Mouse (Mus musculus) forebrain, postnatal 0 days (tissue): ENCODE data around the gene Hip1. TPM values are rescaled to one million over a fixed set of nuclear protein-coding genes. Genes with fewer than 3 reads are reported as not detected.

Source experiments
- ATAC-seq: fragments of 200-750 bp; cut with Nextera tagmentation; 2 replicates; pipeline ENCODE4 v1.8.0; 2017; ENCODE audit warnings: mild to moderate bottlenecking, moderate library complexity
- DNase-seq: peaks from one replicate; pipeline ENCODE4 v3.0.0-alpha.2; 2015
- H3K27ac ChIP-seq: fragments of 300-500 bp; sonication (generic); 2 replicates; pipeline ENCODE4 v1.5.1; 2014; ENCODE audit warnings: low read depth, mild to moderate bottlenecking, antibody characterized with exemption, low read length, moderate library complexity, mixed read lengths
- H3K27me3 ChIP-seq: fragments of 300-500 bp; sonication (generic); 2 replicates; pipeline ENCODE4 v1.6.1; 2014; ENCODE audit warnings: mild to moderate bottlenecking, low read length, mixed read lengths; ENCODE audit not compliant: insufficient read depth
- H3K36me3 ChIP-seq: fragments of 300-500 bp; sonication (generic); 2 replicates; pipeline ENCODE4 v1.6.1; 2014; ENCODE audit warnings: mild to moderate bottlenecking, moderate library complexity; ENCODE audit not compliant: insufficient read depth
- H3K4me1 ChIP-seq: fragments of 300-500 bp; sonication (generic); 2 replicates; pipeline ENCODE4 v1.6.1; 2014; ENCODE audit warnings: antibody characterized with exemption; ENCODE audit not compliant: insufficient read depth
- H3K4me2 ChIP-seq: fragments of 300-500 bp; sonication (generic); 2 replicates; pipeline ENCODE4 v1.6.1; 2014; ENCODE audit warnings: low read depth, mild to moderate bottlenecking, moderate library complexity
- H3K4me3 ChIP-seq: fragments of 300-500 bp; sonication (generic); 2 replicates; pipeline ENCODE4 v1.5.1; 2014; ENCODE audit warnings: low read depth, low read length, mixed read lengths
- H3K9ac ChIP-seq: fragments of 300-500 bp; sonication (generic); 2 replicates; pipeline ENCODE4 v1.6.1; 2014; ENCODE audit warnings: mild to moderate bottlenecking
- H3K9me3 ChIP-seq: fragments of 300-500 bp; sonication (generic); 2 replicates; pipeline ENCODE4 v1.6.1; 2016; ENCODE audit warnings: low read length
- CTCF ChIP-seq: sonication (generic); IDR thresholded peaks from 2 replicates; pipeline ENCODE4 v1.5.1; 2016; ENCODE audit warnings: antibody characterized with exemption, control low read depth, low read depth
- WGBS: fragments of 180-500 bp; shearing (Covaris S2); extraction: QIAGEN DNeasy Blood & Tissue Kit; methylation state at CpG from one replicate; pipeline ENCODE4 v1.1.7; 2014; 5-methylcytosine and 5-hydroxymethylcytosine counted together
- polyA plus RNA-seq: library from polyadenylated mRNA; unstranded; fragments of >200 nt; fragmentation: Nextera tagmentation; extraction: Ambion mirVana; gene quantifications from 2 replicates; pipeline ENCODE4 v1.2.1, GENCODE M21; 2015
- total RNA-seq: library from RNA; depleted of rRNA; stranded (reverse); fragments of >200 nt; gene quantifications from 2 replicates; pipeline ENCODE4 v1.2.3, GENCODE M21; 2014

Hip1 gene
- total and polyA plus RNA-seq, 2 experiments from 2014 or later: 22.5 to 91.1 TPM

DNA sequence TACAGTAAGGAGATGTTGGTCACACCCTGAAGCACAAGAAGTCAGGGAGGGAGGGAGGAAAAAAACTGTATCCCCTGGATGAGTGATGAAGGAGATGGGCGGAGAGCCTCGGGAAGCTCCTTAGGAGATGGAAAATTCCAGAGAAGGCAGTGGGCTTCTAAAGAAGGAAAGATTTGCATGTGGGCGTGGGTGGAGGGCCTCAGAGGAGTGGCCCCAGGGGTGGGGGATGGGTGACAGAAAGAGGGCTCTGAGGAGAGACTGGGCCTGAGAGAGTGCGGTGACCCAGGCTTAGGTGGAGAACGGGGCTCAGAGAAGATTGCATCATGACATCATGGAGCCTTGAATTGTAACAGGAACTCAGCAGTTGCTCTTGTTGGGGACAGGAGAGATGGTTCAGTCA, 39.5 kb downstream of the Hip1 start:
- no peak for TF ChIP-seq CTCF
- Histone ChIP-seq H3K4me2 (no peak overlapping the region), H3K4me1 (no peaks in the 10 kb centered on the region), H3K4me3 (no peak overlapping the region), H3K27ac (no peak overlapping the region), H3K27me3 (no peaks in the 10 kb centered on the region), H3K9me3 (no peaks in the 10 kb centered on the region), H3K9ac (no peak overlapping the region), H3K36me3 (no peaks in the 10 kb centered on the region)
- DNase-seq: no peak
- 82% methylated on average over 5 of the region's 5 CpGs for WGBS
- no peak for ATAC-seq

DNA sequence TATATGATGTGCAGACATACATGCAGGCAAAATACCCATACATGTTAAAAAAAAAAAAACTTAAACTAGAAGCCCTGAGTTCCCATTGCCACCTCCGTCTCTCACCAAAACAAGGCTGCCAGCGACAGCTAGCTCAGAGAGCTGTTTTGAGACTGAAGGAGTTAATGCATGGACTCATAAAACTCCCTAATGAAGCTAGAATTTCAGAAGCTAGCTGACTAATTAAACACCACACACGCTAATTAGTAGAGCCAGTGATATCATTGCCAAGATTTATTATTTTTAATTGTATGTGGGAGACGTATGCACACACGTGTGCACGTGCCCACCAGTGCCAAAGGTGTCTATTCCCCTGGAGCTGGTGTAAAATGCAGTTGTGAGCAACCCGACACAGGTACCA, 42.0 kb downstream of the Hip1 start:
- no peak for TF ChIP-seq CTCF
- Histone ChIP-seq H3K9me3 (no peaks in the 10 kb centered on the region), H3K9ac (no peak overlapping the region), H3K4me3 (no peak overlapping the region), H3K4me1 (no peaks in the 10 kb centered on the region), H3K4me2 (no peak overlapping the region), H3K27ac (no peak overlapping the region), H3K36me3 (no peaks in the 10 kb centered on the region), H3K27me3 (no peaks in the 10 kb centered on the region)
- no peak for ATAC-seq
- WGBS: 50% methylated on average over 7 of the region's 7 CpGs
- no peak for DNase-seq

DNA sequence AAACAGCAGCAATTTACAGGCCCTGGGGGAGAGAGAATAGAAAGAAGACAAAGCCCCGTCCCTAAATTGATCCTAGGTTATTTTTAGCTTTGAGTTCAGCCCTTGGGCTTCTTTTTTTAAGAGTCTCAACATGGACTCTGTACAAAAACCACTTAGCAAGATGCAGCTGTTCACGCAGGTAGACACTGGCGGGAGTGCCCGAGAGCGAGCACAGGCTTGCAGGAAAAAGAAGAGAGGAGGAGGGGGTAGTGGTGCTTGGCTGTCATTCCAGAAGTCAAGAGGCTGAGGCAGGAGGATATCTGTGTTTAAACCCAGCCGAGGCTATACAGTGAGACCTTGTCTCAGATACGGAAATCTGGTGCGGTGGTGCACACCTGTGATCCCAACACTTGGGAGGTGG, 42.9 kb downstream of the Hip1 start:
- Histone ChIP-seq H3K9me3 (no peaks in the 10 kb centered on the region), H3K36me3 (no peaks in the 10 kb centered on the region), H3K27ac (0 out of 2 replicates have a peak overlapping the region, but pooled peaks have one; percentile 9), H3K4me2 (no peak overlapping the region), H3K4me3 (no peak overlapping the region), H3K9ac (no peak overlapping the region), H3K4me1 (no peaks in the 10 kb centered on the region), H3K27me3 (no peaks in the 10 kb centered on the region)
- ATAC-seq: no peak
- TF ChIP-seq CTCF: no peak
- DNase-seq: no peak
- WGBS: 82% methylated on average over 8 of the region's 8 CpGs

DNA sequence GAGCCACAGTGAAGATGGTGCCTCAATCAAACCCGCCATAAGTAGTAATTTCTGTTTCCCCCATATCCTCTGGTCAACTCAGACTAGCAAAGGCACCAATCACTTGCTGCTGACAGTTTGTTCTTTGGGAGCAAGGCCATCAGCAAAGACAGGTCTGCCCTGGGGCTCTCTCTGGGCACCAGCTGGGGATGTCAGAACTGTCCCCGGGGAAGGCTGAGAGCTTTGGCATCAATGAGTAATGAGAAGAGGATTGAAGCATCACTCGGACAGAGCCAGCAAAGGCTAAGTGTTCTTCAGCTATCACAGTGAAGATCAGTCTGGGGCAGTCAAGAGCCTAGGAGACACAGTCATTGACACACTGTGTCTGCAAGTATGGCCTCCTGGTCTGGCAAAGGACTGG, 46.0 kb downstream of the Hip1 start:
- no peak for ATAC-seq
- no peak for TF ChIP-seq CTCF
- no peak overlapping the region for H3K4me3 ChIP-seq
- no peaks in the 10 kb centered on the region for H3K36me3 ChIP-seq
- no peak for DNase-seq
- H3K4me1 ChIP-seq: no peaks in the 10 kb centered on the region
- WGBS: 86% methylated on average over 3 of the region's 3 CpGs
- H3K27me3 ChIP-seq: no peaks in the 10 kb centered on the region
- H3K9ac ChIP-seq: no peak overlapping the region
- no peak overlapping the region for H3K27ac ChIP-seq
- no peaks in the 10 kb centered on the region for H3K9me3 ChIP-seq
- no peak overlapping the region for H3K4me2 ChIP-seq

DNA sequence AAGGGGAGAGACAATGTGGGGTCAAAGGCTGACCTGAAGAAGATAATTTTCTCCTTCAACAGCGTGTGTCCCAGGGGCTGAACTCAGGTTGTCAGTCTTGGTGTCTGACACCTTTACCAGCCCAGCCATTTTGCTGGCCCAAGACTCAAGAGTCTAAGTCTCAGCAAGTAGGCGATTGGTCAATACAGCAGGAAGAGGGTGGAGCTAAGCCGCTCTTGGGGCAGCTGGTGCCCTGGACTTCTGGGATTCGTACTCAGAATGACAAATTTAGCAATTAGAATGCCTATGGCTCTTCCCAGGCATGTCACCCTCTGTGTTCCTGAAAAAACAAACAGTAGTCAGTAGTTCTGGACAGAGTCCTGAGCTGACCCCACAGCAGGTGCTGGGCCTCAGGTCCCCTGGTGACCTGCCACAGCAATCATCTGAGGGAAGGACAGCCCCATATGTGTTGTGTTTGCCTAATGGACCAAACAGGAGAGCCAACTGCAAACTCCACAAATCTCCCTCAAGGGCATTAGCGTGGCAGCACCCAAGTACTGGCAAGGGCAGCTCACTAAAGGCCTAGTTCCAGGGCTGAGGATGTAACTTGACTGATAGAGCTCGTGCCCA, 47.5 kb downstream of the Hip1 start:
- no peaks in the 10 kb centered on the region for H3K4me1 ChIP-seq
- no peak for DNase-seq
- no peaks in the 10 kb centered on the region for H3K9me3 ChIP-seq
- no peak for ATAC-seq
- H3K4me3 ChIP-seq: no peak overlapping the region
- no peak overlapping the region for H3K4me2 ChIP-seq
- H3K27me3 ChIP-seq: no peaks in the 10 kb centered on the region
- H3K9ac ChIP-seq: no peak overlapping the region
- no peaks in the 10 kb centered on the region for H3K36me3 ChIP-seq
- TF ChIP-seq CTCF: no peak
- 80% methylated on average over 6 of the region's 6 CpGs for WGBS
- no peak overlapping the region for H3K27ac ChIP-seq

DNA sequence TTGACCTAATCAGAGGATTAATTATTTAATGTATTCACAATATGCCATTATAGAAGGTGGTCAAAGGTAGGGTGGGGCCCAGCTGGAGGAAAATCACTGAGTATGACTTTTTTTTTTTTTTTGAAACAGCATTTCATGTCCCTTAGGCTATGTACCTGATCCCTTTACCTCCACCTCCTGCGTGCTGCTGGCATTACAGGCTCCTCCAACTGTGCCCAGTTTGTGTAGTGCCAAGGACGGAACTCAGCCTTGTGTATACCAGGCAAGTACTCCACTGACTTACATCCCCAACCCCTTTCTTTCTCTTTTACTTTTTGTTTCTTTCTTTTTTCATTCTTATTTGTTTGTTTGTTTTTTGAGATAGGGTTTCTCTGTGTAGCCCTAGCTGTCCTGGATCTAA, 48.4 kb downstream of the Hip1 start:
- Histone ChIP-seq H3K27ac (no peak overlapping the region), H3K36me3 (no peaks in the 10 kb centered on the region), H3K9ac (no peak overlapping the region), H3K9me3 (no peaks in the 10 kb centered on the region), H3K4me1 (no peaks in the 10 kb centered on the region), H3K27me3 (no peaks in the 10 kb centered on the region), H3K4me3 (no peak overlapping the region), H3K4me2 (no peak overlapping the region)
- 87% methylated on average over 2 of the region's 2 CpGs for WGBS
- ATAC-seq: no peak
- no peak for DNase-seq
- TF ChIP-seq CTCF: no peak

DNA sequence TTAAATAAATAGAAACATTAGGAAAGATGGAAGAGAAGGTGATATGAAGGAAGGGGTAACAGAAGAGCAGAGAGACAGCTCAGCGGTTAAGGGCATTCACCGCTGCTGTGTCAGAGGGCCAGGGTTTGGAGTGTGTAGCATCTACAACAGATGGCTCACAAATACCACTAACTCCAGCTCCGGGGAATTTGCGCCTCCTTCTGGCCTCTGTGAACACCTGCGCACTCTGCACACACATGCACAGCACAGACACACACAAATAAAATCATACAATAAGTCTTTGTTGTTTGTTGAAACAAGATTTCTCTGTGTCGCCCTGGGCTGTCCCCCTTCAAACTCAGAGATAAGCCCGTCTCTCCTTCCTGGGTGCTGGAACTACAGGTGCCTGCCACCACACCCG, 49.4 kb downstream of the Hip1 start:
- no peaks in the 10 kb centered on the region; the same call in 1 of the 2 replicates for H3K4me1 ChIP-seq
- H3K9me3 ChIP-seq: no peaks in the 10 kb centered on the region
- no peaks in the 10 kb centered on the region for H3K36me3 ChIP-seq
- H3K4me3 ChIP-seq: no peak overlapping the region
- no peak overlapping the region for H3K27ac ChIP-seq
- no peak for DNase-seq
- TF ChIP-seq CTCF: no peak
- H3K27me3 ChIP-seq: no peaks in the 10 kb centered on the region
- ATAC-seq: no peak
- H3K4me2 ChIP-seq: no peak overlapping the region
- no peak overlapping the region for H3K9ac ChIP-seq
- WGBS: 94% methylated on average over 8 of the region's 8 CpGs
